Comparison of ENCODE assay signal across 20 mouse cellular contexts in genomic region chr7:65461412-65461811, GRCm38 (mm10).
DNase-seq lines count a peak whose midpoint lies in the region; ATAC-seq and TF ChIP-seq lines count a peak whose summit lies in the region.
"Had no signal": no experiment of that assay in that cellular context is flagged by ENCODE, and none has a peak within 500 bp of the region (broad histone marks: within the 10 kb centered on the region; RNA-seq: fewer than 3 reads in every experiment).

No protein-coding gene starts in this region.

- no peak for TF ChIP-seq POLR2A in heart, adult 2 months (IDR thresholded peaks at IDR 0.05; ENCODE audit: insufficient read depth, low read depth, low read length)

- peaks cover 3% of the 10 kb centered on the region; the same call in 1 of the 2 replicates for H3K36me3 ChIP-seq in heart, adult 2 months (ENCODE audit: control insufficient read depth, insufficient read depth, low read length)
- no peaks in the 10 kb centered on the region for H3K36me3 ChIP-seq in heart, embryonic 16.5 days (ENCODE audit: control insufficient read depth, insufficient read depth)
- H3K36me3 ChIP-seq: forebrain, embryonic 10.5 days; intestine, embryonic 15.5 days; limb, embryonic 13.5 days; liver, embryonic 13.5 days; lung, embryonic 15.5 days had no signal

- 0 out of 2 replicates have a peak, but pooled peaks have one; percentile 19 for TF ChIP-seq EP300 in heart, adult 2 months (IDR thresholded peaks at IDR 0.05; ENCODE audit: insufficient read depth, low read depth, low read length)

- H3K9me3 ChIP-seq in heart, embryonic 16.5 days (replicated peaks; ENCODE audit: control insufficient read depth, low read length), result no peaks in the 10 kb centered on the region
- H3K9me3 ChIP-seq: forebrain, embryonic 10.5 days; intestine, embryonic 15.5 days; limb, embryonic 13.5 days; liver, embryonic 13.5 days; lung, embryonic 15.5 days had no signal

- peaks cover 17% of the 10 kb centered on the region for H3K4me1 ChIP-seq in heart, adult 2 months (ENCODE audit: control insufficient read depth, insufficient read depth, low read length)
- peaks cover 33% of the 10 kb centered on the region for H3K4me1 ChIP-seq in heart, embryonic 16.5 days (ENCODE audit: control insufficient read depth, insufficient read depth, low read length)

- no peak overlapping the region for H3K9ac ChIP-seq in heart, adult 2 months (ENCODE audit: low read depth, low read length)
- H3K9ac ChIP-seq in heart, embryonic 16.5 days (ENCODE audit: low read length), result no peak overlapping the region
- H3K9ac ChIP-seq: hindbrain, embryonic 14.5 days; intestine, embryonic 15.5 days; limb, embryonic 13.5 days; liver, embryonic 13.5 days; lung, embryonic 15.5 days had no signal

- no peak overlapping the region for H3K4me2 ChIP-seq in heart, embryonic 16.5 days (ENCODE audit: low read depth, low read length)
- H3K4me2 ChIP-seq: hindbrain, embryonic 14.5 days; intestine, embryonic 15.5 days; limb, embryonic 13.5 days; liver, embryonic 13.5 days; lung, embryonic 15.5 days had no signal

- no peak overlapping the region for H3K4me3 ChIP-seq in heart, adult 2 months
- no peak overlapping the region for H3K4me3 ChIP-seq in layer of hippocampus, adult 2 months
- no peak overlapping the region for H3K4me3 ChIP-seq in heart, embryonic 16.5 days (ENCODE audit: low read length)
- H3K4me3 ChIP-seq: forebrain, embryonic 10.5 days; intestine, embryonic 15.5 days; limb, embryonic 13.5 days; liver, embryonic 13.5 days; lung, embryonic 15.5 days; megakaryocyte, embryonic 14.5 days had no signal

- no peaks in the 10 kb centered on the region for H3K79me2 ChIP-seq in heart, adult 2 months (replicated peaks; ENCODE audit: control insufficient read depth, insufficient read depth, low read length)

- ATAC-seq in heart, embryonic 16.5 days (replicated peaks; ENCODE audit: extremely low read depth, insufficient read depth, low FRiP score), result peak; percentile 81
- ATAC-seq: intestine, embryonic 15.5 days; midbrain, embryonic 16.5 days had no signal

- peak; percentile 35 to 57 for DNase-seq in heart, adult 2 months
- no peak for DNase-seq in heart, postnatal 36 days
- no peak for DNase-seq in layer of hippocampus, adult 2 months (ENCODE audit: low spot score in 2 of 2)
- no peak for DNase-seq in layer of hippocampus, adult 8-10 months (ENCODE audit: low spot score in 2 of 2)
- DNase-seq in Muller cell, postnatal 12 days (ENCODE audit: inconsistent ontology term), result peak; percentile 57
- no peak for DNase-seq in spleen, postnatal 4 days (ENCODE audit: low spot score in 2 of 2)
- DNase-seq: adrenal gland, adult 2 months; liver, embryonic 13.5 days; right cerebral cortex, postnatal 14 days; spleen, adult 18-20 months; thymus, postnatal 36 days had no signal

- H3K27ac ChIP-seq in heart, adult 2 months, result peak overlapping the region; percentile 56
- H3K27ac ChIP-seq in layer of hippocampus, adult 2 months, result peak overlapping the region; percentile 36; the same call in 1 of the 2 replicates
- H3K27ac ChIP-seq in heart, embryonic 16.5 days (ENCODE audit: low read length), result peak overlapping the region; percentile 78
- H3K27ac ChIP-seq: forebrain, embryonic 10.5 days; hindbrain, embryonic 14.5 days; intestine, embryonic 15.5 days; kidney, postnatal 0 days; limb, embryonic 13.5 days; liver, embryonic 13.5 days; lung, embryonic 15.5 days had no signal

- intact Hi-C loops in heart, adult 2 months (cut with DNase I), result no loop called here
- intact Hi-C loops in heart, postnatal 36 days (cut with DNase I), result no loop called here

- TF ChIP-seq CTCF in heart, adult 2 months (IDR thresholded peaks at IDR 0.05), result no peak
- TF ChIP-seq CTCF in layer of hippocampus, adult 2 months (conservative IDR thresholded peaks at IDR 0.05), result no peak

- H3K27me3 ChIP-seq in heart, adult 2 months (ENCODE audit: control insufficient read depth, insufficient read depth, low read length), result no peaks in the 10 kb centered on the region
- H3K27me3 ChIP-seq in heart, embryonic 16.5 days (ENCODE audit: control insufficient read depth, insufficient read depth, low read length), result no peaks in the 10 kb centered on the region
- H3K27me3 ChIP-seq: intestine, embryonic 15.5 days; limb, embryonic 13.5 days; liver, embryonic 13.5 days; lung, embryonic 15.5 days had no signal

- WGBS in heart, adult 2 months, result 69% methylated on average over 1 of the region's 1 CpGs
- WGBS in heart, embryonic 16.5 days, result 39% methylated on average over 1 of the region's 1 CpGs

Comparison
In these comparisons a context has a peak if more than half of its experiments do, and no peak if none do; other contexts are left out.
1. DNase-seq: peak in heart, adult 2 months (2 of 2) and Muller cell, postnatal 12 days (single experiment); none in heart, postnatal 36 days (0 of 2), layer of hippocampus, adult 2 months (0 of 2), layer of hippocampus, adult 8-10 months (0 of 2) and spleen, postnatal 4 days (0 of 2).
2. Peak in every context shown above with its lines, with median percentiles within 50 percentile points of each other: H3K27ac ChIP-seq.